Mouse (Mus musculus) forebrain, embryonic 11.5 days (tissue): ENCODE results near the gene Tomm70a. TPM values are rescaled to one million over a fixed set of nuclear protein-coding genes. Genes with fewer than 3 reads are reported as not detected.

ENCODE experiments used
- ATAC-seq: fragments of 200-750 bp; cut with Nextera tagmentation; replicated peaks from 2 replicates; pipeline ENCODE4 v1.8.0; 2017; ENCODE audit warnings: moderate TSS enrichment; ENCODE audit not compliant: low FRiP score
- DNase-seq: peaks from one replicate; pipeline ENCODE4 v3.0.0-alpha.2; 2017; ENCODE audit warnings: low spot score
- H3K27ac ChIP-seq: fragments of 300-500 bp; sonication (generic); 2 replicates; pipeline ENCODE4 v1.5.1; 2014; ENCODE audit warnings: low read depth, low read length
- H3K27me3 ChIP-seq: fragments of 300-500 bp; sonication (generic); 2 replicates; pipeline ENCODE4 v1.6.1; 2014; ENCODE audit warnings: mild to moderate bottlenecking, low read length, mixed read lengths; ENCODE audit not compliant: control insufficient read depth, insufficient read depth
- H3K36me3 ChIP-seq: fragments of 300-500 bp; sonication (generic); 2 replicates; pipeline ENCODE4 v1.6.1; 2014; ENCODE audit warnings: mild to moderate bottlenecking, low read length, moderate library complexity, mixed read lengths; ENCODE audit not compliant: control insufficient read depth, insufficient read depth
- H3K4me1 ChIP-seq: fragments of 300-500 bp; sonication (generic); replicated peaks from 2 replicates; pipeline ENCODE4 v1.6.1; 2014; ENCODE audit warnings: low read length, mixed read lengths; ENCODE audit not compliant: control insufficient read depth, insufficient read depth
- H3K4me2 ChIP-seq: fragments of 300-500 bp; sonication (generic); 2 replicates; pipeline ENCODE4 v1.6.1; 2014; ENCODE audit warnings: low read depth, mild to moderate bottlenecking, low read length, moderate library complexity, mixed read lengths; ENCODE audit not compliant: severe bottlenecking
- H3K4me3 ChIP-seq: fragments of 300-500 bp; sonication (generic); 2 replicates; pipeline ENCODE4 v1.5.1; 2014; ENCODE audit warnings: low read depth, low read length
- H3K9ac ChIP-seq: fragments of 300-500 bp; sonication (generic); 2 replicates; pipeline ENCODE4 v1.6.1; 2014; ENCODE audit warnings: low read length
- H3K9me3 ChIP-seq: fragments of 300-500 bp; sonication (generic); 2 replicates; pipeline ENCODE4 v1.6.1; 2016; ENCODE audit warnings: low read length, mixed read lengths; ENCODE audit not compliant: control insufficient read depth
- WGBS: fragments of 180-500 bp; shearing (Covaris S2); extraction: QIAGEN DNeasy Blood & Tissue Kit; methylation state at CpG from one replicate; pipeline ENCODE4 v1.1.7; 2014; 5-methylcytosine and 5-hydroxymethylcytosine counted together
- polyA plus RNA-seq: library from polyadenylated mRNA; unstranded; fragments of >200 nt; fragmentation: Nextera tagmentation; extraction: Ambion mirVana; gene quantifications from 2 replicates; pipeline ENCODE4 v1.2.1, GENCODE M21; 2014

Tomm70a gene
- polyA plus RNA-seq, 1 experiment from 2014 or later, result 68.6 TPM

DNA sequence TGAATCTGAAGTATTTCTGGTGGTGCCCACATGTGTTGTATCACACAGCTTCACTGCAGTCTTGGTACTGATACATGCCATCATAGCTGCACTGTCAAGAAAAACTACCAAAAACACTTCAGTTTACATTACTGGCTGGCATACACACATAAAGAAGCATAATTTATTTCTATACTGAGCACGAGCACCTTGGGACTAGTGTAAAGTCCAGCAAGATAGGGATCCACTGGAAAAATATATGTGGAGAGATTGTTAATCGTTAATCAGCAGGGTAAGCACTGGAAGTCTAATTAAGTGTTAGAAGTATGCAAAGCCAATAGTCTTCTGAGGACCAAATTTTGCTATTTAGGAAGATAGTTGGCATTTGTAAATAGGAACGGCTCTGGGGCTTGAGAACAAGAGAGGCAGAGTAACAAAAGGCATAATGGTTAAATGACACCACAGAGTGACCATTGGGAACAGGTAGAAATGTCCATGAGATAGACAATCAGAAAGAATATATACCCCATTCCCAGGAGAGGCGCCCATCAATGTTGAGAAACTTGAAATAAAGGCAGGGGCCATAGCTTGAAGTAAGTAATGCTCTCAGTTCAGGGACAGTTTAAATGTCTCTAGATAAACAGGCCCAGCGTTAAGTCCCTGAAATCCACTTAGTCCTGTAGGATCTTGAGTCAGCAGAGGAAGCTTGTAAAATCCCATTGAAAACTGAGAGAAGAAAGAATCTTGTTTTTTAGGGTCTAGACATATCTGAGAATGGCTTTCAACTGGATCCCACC, 15.1 kb upstream of the Tomm70a start:
- Histone ChIP-seq H3K4me3 (no peak overlapping the region), H3K27ac (no peak overlapping the region), H3K9ac (no peak overlapping the region), H3K4me1 (no peaks in the 10 kb centered on the region), H3K36me3 (no peaks in the 10 kb centered on the region), H3K4me2 (no peak overlapping the region), H3K27me3 (no peaks in the 10 kb centered on the region), H3K9me3 (no peaks in the 10 kb centered on the region)
- ATAC-seq (no peak), DNase-seq (no peak)
- WGBS, result 79% methylated on average over 5 of the region's 5 CpGs

DNA sequence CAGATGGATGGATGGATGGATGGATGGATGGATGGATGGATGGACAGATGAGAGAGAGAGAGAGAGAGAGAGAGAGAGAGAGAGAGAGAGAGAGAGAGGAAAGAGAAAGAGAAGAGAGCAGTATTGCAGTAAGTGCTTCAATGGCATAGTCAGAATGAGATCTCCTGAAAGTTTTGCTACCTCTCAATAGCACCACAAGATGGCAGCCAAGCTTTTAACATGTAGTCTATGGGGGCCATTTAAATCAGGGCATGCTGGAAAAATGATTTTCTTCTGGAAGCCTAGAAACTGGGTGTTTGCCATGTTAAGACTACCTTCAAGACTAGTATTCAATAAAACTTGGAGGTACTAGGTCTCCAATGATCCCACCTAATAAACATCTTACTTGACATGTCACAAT, 5.4 kb upstream of the Tomm70a start:
- Histone ChIP-seq H3K4me1 (no peaks in the 10 kb centered on the region), H3K36me3 (no peaks in the 10 kb centered on the region), H3K27ac (no peak overlapping the region), H3K9ac (no peak overlapping the region), H3K9me3 (no peaks in the 10 kb centered on the region), H3K27me3 (no peaks in the 10 kb centered on the region), H3K4me2 (no peak overlapping the region), H3K4me3 (no peak overlapping the region)
- DNase-seq (no peak), ATAC-seq (no peak)

DNA sequence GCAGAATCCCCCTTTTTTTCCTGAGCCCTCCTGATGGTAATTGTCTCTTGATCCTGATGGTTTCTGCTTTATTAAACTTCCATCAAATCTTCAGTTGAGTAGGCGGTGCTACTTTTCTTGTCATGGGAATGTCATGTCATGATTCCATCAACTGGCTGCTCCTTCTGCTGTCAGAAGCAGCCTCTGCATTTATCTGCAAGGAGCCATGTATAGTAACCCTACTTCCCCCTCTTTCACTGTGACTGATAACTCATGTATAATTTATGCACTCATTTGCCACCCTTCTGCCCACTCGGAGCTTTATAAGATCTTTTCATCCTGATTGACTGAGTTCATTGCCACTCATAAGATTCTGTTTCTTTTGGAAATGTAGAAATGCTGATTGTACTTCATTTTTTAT, 3.9 kb upstream of the Tomm70a start:
- no peaks in the 10 kb centered on the region for H3K36me3 ChIP-seq
- 77% methylated on average over 2 of the region's 2 CpGs for WGBS
- H3K9me3 ChIP-seq, result no peaks in the 10 kb centered on the region
- no peak for ATAC-seq
- H3K27ac ChIP-seq, result no peak overlapping the region
- no peak for DNase-seq
- no peaks in the 10 kb centered on the region for H3K27me3 ChIP-seq
- H3K9ac ChIP-seq, result no peak overlapping the region
- no peak overlapping the region for H3K4me3 ChIP-seq
- H3K4me1 ChIP-seq, result no peaks in the 10 kb centered on the region
- H3K4me2 ChIP-seq, result no peak overlapping the region

DNA sequence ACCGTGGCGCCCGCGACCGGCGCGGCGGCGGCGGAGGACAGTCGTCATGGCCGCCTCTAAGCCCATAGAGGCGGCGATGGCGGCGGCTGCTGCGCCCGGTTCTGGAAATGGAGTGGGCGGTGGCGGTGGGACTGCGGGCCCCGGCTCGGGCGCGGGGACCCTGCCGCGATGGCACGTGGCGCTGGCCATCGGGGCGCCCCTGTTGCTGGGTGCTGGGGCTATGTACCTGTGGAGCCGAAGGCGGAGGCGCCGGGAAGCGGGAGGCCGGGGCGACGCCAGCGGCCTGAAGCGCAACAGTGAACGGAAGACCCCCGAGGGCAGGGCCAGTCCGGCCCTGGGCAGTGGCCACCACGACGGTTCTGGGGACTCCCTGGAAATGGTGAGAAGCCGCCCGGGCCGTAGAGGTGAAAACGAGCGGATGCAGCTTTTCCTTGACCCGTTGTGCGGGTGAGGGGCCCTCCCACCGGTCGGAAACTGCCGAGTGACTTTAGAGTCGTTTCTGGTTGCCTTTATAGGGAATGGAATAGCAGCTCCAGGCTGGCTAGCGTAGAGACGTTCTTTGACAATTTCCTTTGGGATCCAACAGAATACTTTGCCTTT, 413 bp downstream of the Tomm70a start:
- Histone ChIP-seq H3K9ac (peak overlapping the region; percentile 94), H3K4me1 (peaks cover 8% of the 10 kb centered on the region; the same call in 1 of the 2 replicates), H3K27me3 (no peaks in the 10 kb centered on the region), H3K4me3 (peak overlapping the region; percentile 97), H3K9me3 (no peaks in the 10 kb centered on the region), H3K4me2 (peak overlapping the region; percentile 75), H3K27ac (peak overlapping the region; percentile 71), H3K36me3 (no peaks in the 10 kb centered on the region)
- ATAC-seq, result no peak
- under 1% methylated on average over 59 of the region's 59 CpGs for WGBS
- no peak for DNase-seq

DNA sequence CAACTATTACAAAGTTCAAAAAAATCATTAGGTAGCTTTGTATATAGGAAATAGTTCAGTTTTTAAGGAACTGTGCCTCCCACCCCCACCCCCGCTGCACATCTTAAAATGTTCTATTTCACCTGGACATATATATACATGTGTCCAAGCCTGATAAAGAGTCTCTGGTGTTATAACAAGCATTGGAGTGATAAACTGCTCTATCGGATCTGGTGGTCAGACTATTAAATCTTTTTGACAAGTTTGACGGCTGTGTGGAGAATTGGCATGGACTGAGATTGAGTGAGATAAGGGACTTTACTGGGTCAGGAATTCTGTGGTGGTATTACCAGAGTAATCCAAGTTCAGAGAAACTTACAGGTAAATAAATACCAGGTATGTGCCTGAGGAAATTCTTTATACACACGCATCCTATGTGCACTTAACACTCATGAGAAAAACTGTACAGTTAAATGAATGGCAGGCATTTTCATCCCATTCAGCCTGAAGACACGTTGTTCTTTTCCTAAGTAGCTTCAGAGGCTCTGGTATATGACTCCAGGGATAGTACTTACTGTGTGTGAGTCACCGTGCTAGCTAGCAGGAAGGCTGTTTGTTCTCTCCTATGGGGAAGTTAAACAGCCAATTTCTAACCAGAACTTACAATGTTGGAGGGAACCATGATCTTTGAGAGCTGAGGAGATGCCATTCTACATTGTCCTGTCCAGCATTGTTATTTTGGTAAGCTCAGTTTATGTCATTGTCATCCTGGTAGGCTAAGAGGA, 1.4 kb downstream of the Tomm70a start:
- Histone ChIP-seq H3K27me3 (no peaks in the 10 kb centered on the region), H3K4me2 (peak overlapping the region; percentile 75), H3K36me3 (no peaks in the 10 kb centered on the region), H3K4me3 (peak overlapping the region; percentile 97), H3K9me3 (no peaks in the 10 kb centered on the region), H3K27ac (no peak overlapping the region), H3K4me1 (peaks cover 8% of the 10 kb centered on the region; the same call in 1 of the 2 replicates), H3K9ac (peak overlapping the region; percentile 94)
- WGBS, result 68% methylated on average over 6 of the region's 6 CpGs
- no peak for DNase-seq
- no peak for ATAC-seq

DNA sequence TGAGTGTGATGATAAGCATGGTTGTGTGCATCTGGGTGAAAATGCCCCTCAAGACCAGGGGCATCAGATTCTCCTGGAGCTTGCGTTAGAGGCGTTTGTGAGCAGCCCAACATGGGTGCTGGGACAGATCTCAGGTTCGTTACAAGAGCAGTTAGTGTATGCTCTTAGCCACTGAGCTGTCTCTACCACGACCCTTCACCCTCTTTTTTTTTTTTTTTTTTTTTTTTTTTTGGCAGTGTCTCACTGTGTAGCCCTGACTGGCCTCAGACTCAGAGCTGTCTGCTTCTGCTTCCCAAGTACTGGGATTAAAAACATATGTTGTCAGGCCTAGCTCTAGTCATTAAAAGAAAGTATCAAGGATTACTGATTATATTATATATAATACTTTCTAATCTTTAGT, 4.8 kb downstream of the Tomm70a start:
- no peak overlapping the region for H3K4me2 ChIP-seq
- WGBS, result 83% methylated on average over 4 of the region's 4 CpGs

DNA sequence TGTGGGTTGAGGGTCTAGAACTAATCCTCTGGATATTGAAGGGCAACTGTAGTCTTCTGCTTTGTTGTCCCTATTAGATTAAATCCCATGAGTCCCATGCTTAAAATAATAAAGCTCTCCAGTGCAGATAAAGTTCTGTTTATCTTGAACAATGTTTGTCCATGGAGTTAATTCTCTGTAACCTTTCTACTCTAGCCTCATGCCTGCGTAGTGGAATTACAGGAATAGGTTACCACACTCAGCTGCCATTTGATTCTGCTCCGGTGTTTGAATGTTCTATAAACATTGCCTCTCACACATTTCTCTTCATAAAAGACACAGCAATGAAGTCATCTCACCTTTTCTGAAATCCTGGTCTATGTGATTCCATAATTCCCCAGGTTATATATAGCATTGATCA, 6.3 kb downstream of the Tomm70a start:
- Histone ChIP-seq H3K36me3 (no peaks in the 10 kb centered on the region), H3K27ac (no peak overlapping the region), H3K27me3 (no peaks in the 10 kb centered on the region), H3K4me1 (peaks cover 6% of the 10 kb centered on the region; the same call in 1 of the 2 replicates), H3K9ac (no peak overlapping the region), H3K4me2 (no peak overlapping the region), H3K4me3 (no peak overlapping the region), H3K9me3 (no peaks in the 10 kb centered on the region)
- no peak for DNase-seq
- ATAC-seq, result no peak
- 93% methylated on average over 2 of the region's 2 CpGs for WGBS

More for the DNA sequence above, 4.8 kb downstream of the Tomm70a start:
- ATAC-seq, result no peak
- H3K27ac ChIP-seq, result no peak overlapping the region
- peaks cover 8% of the 10 kb centered on the region; the same call in 1 of the 2 replicates for H3K4me1 ChIP-seq
- H3K4me3 ChIP-seq, result no peak overlapping the region
- no peaks in the 10 kb centered on the region for H3K9me3 ChIP-seq
- no peak for DNase-seq
- H3K27me3 ChIP-seq, result no peaks in the 10 kb centered on the region
- no peak overlapping the region for H3K9ac ChIP-seq
- no peaks in the 10 kb centered on the region for H3K36me3 ChIP-seq

DNA sequence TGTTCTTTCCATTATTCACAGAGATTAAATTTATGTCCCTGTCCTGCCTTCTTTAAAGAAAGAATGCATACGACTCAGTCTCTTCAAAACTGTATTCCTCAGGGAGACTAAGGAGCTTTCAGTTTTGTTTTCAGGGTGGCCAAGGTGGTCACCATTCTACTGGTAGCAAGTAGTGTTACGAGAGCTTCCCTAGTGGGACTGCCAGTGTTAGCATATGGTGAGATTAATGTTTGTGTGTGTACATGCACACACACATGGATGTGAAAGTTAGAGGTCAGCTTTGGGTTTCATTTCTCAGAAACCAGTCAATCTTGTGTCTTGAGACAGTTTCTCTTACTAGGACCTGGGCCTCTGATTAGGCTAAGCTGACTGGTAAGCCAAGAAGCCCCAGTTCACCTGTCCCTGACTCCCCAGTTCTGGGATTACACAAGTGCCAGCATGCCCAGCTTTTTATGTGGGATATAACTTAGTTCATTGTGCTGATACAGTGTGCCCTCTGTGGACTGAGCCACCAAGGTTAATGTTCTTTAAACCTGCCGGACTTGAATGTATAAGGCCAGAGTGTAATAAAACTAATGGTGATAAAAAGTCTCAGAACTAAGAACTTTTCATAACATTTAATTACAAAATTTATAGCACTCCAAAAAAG, 9.4 kb downstream of the Tomm70a start:
- Histone ChIP-seq H3K4me3 (no peak overlapping the region), H3K9me3 (no peaks in the 10 kb centered on the region), H3K4me2 (no peak overlapping the region), H3K9ac (no peak overlapping the region), H3K36me3 (no peaks in the 10 kb centered on the region), H3K27ac (no peak overlapping the region), H3K4me1 (no peaks in the 10 kb centered on the region), H3K27me3 (no peaks in the 10 kb centered on the region)
- ATAC-seq, result no peak
- no peak for DNase-seq
- 90% methylated on average over 3 of the region's 3 CpGs for WGBS
